Mouse (Mus musculus): ENCODE measurements at regions not wholly inside any gene's neighbourhood (a gene's known extent, or its start where the extent isn't known, plus 50 kb on each side); places are given as distances from the start of the nearest gene placed in this dataset.

- Histone ChIP-seq H3K9ac (ENCODE audit: insufficient read depth, low read depth, low read length, poor library complexity, severe bottlenecking) (no peak overlapping the region), H3K27ac (ENCODE audit: insufficient read depth, low read depth, low read length, poor library complexity, severe bottlenecking) (no peak overlapping the region), H3K4me3 (ENCODE audit: insufficient read depth in 1 of 2, low read depth in 1 of 2, low read length in 2 of 2, poor library complexity in 1 of 2, severe bottlenecking in 1 of 2) (no peak overlapping the region), H3K4me1 (ENCODE audit: control insufficient read depth in 2 of 2, insufficient read depth in 2 of 2, low read length in 2 of 2, poor library complexity in 1 of 2) (no peaks in the 10 kb centered on the region), H3K9me3 (ENCODE audit: control insufficient read depth, insufficient read depth, low read depth, low read length) (no peaks in the 10 kb centered on the region), H3K36me3 (ENCODE audit: control insufficient read depth, insufficient read depth, low read length, poor library complexity, severe bottlenecking) (no peaks in the 10 kb centered on the region)
- in situ Hi-C loops (cut with MboI; ENCODE audit: low sequenced_read_pairs in 2 of 2, unreplicated experiment in 2 of 2): no loop called here
- DNase-seq (ENCODE audit: low read depth, low spot score): no peak
- TF ChIP-seq ZNF384 (IDR thresholded peaks at IDR 0.05; ENCODE audit: low read depth, low read length): no peak
- TF ChIP-seq HCFC1 (IDR thresholded peaks at IDR 0.05; ENCODE audit: borderline replicate concordance, insufficient read depth, low read length): no peak
- no peak for TF ChIP-seq MAFK (IDR thresholded peaks at IDR 0.05; ENCODE audit: insufficient read depth, low read depth, low read length)
- TF ChIP-seq CHD2 (IDR thresholded peaks at IDR 0.05; ENCODE audit: low read depth, low read length): no peak
- TF ChIP-seq ZC3H11A (IDR thresholded peaks at IDR 0.05; ENCODE audit: borderline replicate concordance, low read depth, low read length): no peak
Measured at GRCm38 (mm10) chr4:56080960-56081359, 548.7 kb upstream of the Klf4 start.

GRCm38 (mm10) chr4:56070664-56071334 lies 538.5 kb upstream of the Klf4 start:
- Histone ChIP-seq H3K27ac (ENCODE audit: insufficient read depth, low read depth, low read length, poor library complexity, severe bottlenecking) (no peak overlapping the region), H3K4me3 (ENCODE audit: insufficient read depth in 1 of 2, low read depth in 1 of 2, low read length in 2 of 2, poor library complexity in 1 of 2, severe bottlenecking in 1 of 2) (no peak overlapping the region), H3K36me3 (ENCODE audit: control insufficient read depth, insufficient read depth, low read length, poor library complexity, severe bottlenecking) (no peaks in the 10 kb centered on the region), H3K9ac (ENCODE audit: insufficient read depth, low read depth, low read length, poor library complexity, severe bottlenecking) (no peak overlapping the region), H3K4me1 (ENCODE audit: control insufficient read depth in 2 of 2, insufficient read depth in 2 of 2, low read length in 2 of 2, poor library complexity in 1 of 2) (no peaks in the 10 kb centered on the region), H3K9me3 (ENCODE audit: control insufficient read depth, insufficient read depth, low read depth, low read length) (no peaks in the 10 kb centered on the region)
- in situ Hi-C loops (cut with MboI; ENCODE audit: low sequenced_read_pairs in 2 of 2, unreplicated experiment in 2 of 2): no loop called here
- DNase-seq (ENCODE audit: low read depth, low spot score): no peak
- TF ChIP-seq CHD2 (IDR thresholded peaks at IDR 0.05; ENCODE audit: low read depth, low read length): no peak
- TF ChIP-seq ZNF384 (IDR thresholded peaks at IDR 0.05; ENCODE audit: low read depth, low read length): no peak
- no peak for TF ChIP-seq HCFC1 (IDR thresholded peaks at IDR 0.05; ENCODE audit: borderline replicate concordance, insufficient read depth, low read length)
- TF ChIP-seq ZC3H11A (IDR thresholded peaks at IDR 0.05; ENCODE audit: borderline replicate concordance, low read depth, low read length): no peak
- no peak for TF ChIP-seq MAFK (IDR thresholded peaks at IDR 0.05; ENCODE audit: insufficient read depth, low read depth, low read length)

DNA sequence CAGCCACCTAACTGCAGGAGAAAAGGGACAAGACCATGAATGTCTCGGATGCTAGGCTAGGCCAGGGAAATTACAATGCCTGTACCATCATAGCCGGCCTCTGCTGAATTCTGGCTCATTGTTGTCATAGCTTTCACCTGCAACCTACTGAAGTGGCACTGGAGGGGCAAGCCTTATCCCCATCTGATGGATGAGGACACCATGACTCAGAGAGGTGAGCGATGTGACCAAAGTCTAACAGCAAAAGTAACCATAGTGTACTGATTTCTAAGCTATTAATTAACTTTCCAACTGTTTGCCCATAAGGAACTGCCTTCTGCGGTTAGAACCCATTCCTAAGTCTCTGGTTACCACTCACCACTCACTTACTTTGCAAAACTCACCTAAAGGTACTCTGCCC lies 536.6 kb upstream of the Klf4 start:
- Histone ChIP-seq H3K4me1 (ENCODE audit: control insufficient read depth in 2 of 2, insufficient read depth in 2 of 2, low read length in 2 of 2, poor library complexity in 1 of 2) (no peaks in the 10 kb centered on the region), H3K4me3 (ENCODE audit: insufficient read depth in 1 of 2, low read depth in 1 of 2, low read length in 2 of 2, poor library complexity in 1 of 2, severe bottlenecking in 1 of 2) (no peak overlapping the region), H3K36me3 (ENCODE audit: control insufficient read depth, insufficient read depth, low read length, poor library complexity, severe bottlenecking) (no peaks in the 10 kb centered on the region), H3K9ac (ENCODE audit: insufficient read depth, low read depth, low read length, poor library complexity, severe bottlenecking) (no peak overlapping the region), H3K27ac (ENCODE audit: insufficient read depth, low read depth, low read length, poor library complexity, severe bottlenecking) (no peak overlapping the region), H3K9me3 (ENCODE audit: control insufficient read depth, insufficient read depth, low read depth, low read length) (no peaks in the 10 kb centered on the region)
- no peak for TF ChIP-seq CHD2 (IDR thresholded peaks at IDR 0.05; ENCODE audit: low read depth, low read length)
- no peak for TF ChIP-seq ZC3H11A (IDR thresholded peaks at IDR 0.05; ENCODE audit: borderline replicate concordance, low read depth, low read length)
- no peak for TF ChIP-seq ZNF384 (IDR thresholded peaks at IDR 0.05; ENCODE audit: low read depth, low read length)
- TF ChIP-seq HCFC1 (IDR thresholded peaks at IDR 0.05; ENCODE audit: borderline replicate concordance, insufficient read depth, low read length): no peak
- no peak for TF ChIP-seq MAFK (IDR thresholded peaks at IDR 0.05; ENCODE audit: insufficient read depth, low read depth, low read length)
- no peak for DNase-seq (ENCODE audit: low read depth, low spot score)
- in situ Hi-C loops (cut with MboI; ENCODE audit: low sequenced_read_pairs in 2 of 2, unreplicated experiment in 2 of 2): no loop called here

- in situ Hi-C loops (cut with MboI; ENCODE audit: low sequenced_read_pairs in 2 of 2, unreplicated experiment in 2 of 2): no loop called here
- DNase-seq (ENCODE audit: low read depth, low spot score): no peak
- Histone ChIP-seq H3K27ac (ENCODE audit: insufficient read depth, low read depth, low read length, poor library complexity, severe bottlenecking) (no peak overlapping the region), H3K9me3 (ENCODE audit: control insufficient read depth, insufficient read depth, low read depth, low read length) (no peaks in the 10 kb centered on the region), H3K4me3 (ENCODE audit: insufficient read depth in 1 of 2, low read depth in 1 of 2, low read length in 2 of 2, poor library complexity in 1 of 2, severe bottlenecking in 1 of 2) (no peak overlapping the region), H3K36me3 (ENCODE audit: control insufficient read depth, insufficient read depth, low read length, poor library complexity, severe bottlenecking) (no peaks in the 10 kb centered on the region), H3K4me1 (ENCODE audit: control insufficient read depth in 2 of 2, insufficient read depth in 2 of 2, low read length in 2 of 2, poor library complexity in 1 of 2) (no peaks in the 10 kb centered on the region), H3K9ac (ENCODE audit: insufficient read depth, low read depth, low read length, poor library complexity, severe bottlenecking) (no peak overlapping the region)
- TF ChIP-seq HCFC1 (IDR thresholded peaks at IDR 0.05; ENCODE audit: borderline replicate concordance, insufficient read depth, low read length): no peak
- TF ChIP-seq ZC3H11A (IDR thresholded peaks at IDR 0.05; ENCODE audit: borderline replicate concordance, low read depth, low read length): no peak
- no peak for TF ChIP-seq ZNF384 (IDR thresholded peaks at IDR 0.05; ENCODE audit: low read depth, low read length)
- no peak for TF ChIP-seq MAFK (IDR thresholded peaks at IDR 0.05; ENCODE audit: insufficient read depth, low read depth, low read length)
- no peak for TF ChIP-seq CHD2 (IDR thresholded peaks at IDR 0.05; ENCODE audit: low read depth, low read length)
Measured at GRCm38 (mm10) chr4:56064657-56065056, 532.4 kb upstream of the Klf4 start.
